Mouse (Mus musculus): ENCODE results near the gene Gm49394.
A peak's percentile ranks its signal among the peaks of the same experiment; 100 is the strongest.

The Gm49394 gene

DNA sequence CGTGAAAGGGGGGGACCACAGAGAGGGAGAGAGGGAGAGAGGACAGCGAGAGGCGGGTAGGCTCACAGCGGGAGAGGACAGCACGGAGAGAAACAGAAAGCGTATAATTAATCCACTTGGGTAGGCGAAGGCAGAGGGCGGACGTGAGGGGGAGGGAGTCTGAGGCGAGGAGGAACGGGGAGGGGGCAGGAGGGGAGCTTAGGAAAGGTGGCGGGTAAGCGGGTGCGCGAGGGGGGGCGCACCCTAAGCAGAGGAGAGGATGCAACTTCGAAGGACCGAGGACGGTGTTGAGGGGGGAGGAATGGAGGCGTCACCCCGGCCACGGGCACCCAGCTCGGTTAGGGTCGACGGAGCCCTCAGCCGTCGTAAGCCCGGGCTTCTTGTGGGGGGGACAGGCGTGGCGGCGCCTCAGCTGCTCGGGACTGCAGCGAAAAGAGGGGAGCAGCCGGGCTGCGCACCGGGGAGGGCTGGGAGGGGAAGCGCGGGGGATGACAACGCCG, 11.0 kb downstream of the Gm49394 start:
- peak; percentile 49 to 62 for DNase-seq

DNA sequence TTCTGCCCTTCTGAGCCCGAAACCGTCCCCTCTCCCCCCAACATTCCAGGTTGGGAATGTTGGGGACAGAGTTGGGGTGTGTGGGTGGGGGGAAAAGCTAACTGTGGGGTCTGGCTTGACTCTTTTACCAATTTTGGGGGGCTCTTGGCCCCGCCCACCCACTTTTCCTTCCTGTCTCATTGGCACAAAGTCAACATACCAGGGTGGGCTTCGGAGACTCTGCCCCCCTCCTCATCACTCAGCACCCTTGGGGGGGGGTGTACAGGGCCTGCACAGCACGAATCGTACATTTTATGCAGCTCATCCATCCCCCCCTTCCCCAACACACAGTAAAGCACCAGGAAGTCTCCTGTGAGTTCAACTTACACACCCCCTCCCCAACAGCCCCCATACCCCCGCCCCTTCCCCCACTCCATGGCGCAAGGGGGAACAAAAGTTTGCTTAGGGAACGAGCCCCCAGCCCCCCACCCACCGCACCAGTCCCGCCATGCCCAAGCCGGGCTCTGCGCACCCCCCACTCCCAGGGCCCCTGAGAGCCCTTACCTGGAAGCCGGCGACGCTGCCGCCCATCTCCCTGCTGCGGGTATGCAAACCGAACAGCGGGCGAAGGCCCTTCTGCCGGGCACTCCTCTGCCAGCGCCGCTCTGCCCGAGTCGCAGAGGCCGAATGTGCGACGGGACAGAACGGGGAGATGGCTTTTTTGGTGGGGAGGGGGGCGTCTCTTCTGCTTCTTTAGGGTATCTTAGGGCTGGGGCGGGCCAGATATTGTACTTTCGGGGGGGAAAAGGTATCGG, 11.7 kb downstream of the Gm49394 start:
- peak; percentile 32 to 47 for DNase-seq

DNA sequence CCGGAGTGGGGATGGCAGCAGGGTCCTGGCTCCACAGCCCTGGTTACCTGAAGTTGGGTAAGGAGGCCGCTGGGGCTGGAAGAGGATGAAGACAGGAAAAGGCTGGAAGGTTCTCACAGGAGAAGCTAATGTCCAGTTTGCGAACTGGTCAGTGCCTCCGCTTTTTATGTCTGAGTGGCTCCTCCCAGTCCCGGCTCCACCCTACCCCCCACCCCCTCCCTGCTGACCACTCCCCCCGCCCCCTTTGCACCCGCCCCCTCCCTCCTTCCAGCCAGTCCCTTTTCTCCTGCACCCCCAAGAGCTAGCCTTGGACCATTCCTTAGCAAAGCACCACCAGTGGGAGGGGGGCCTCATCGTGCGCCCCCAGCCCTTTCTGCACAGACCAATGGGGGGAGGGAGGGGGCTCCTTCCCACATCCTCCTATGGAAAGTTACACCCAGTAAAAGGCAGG, 12.4 kb downstream of the Gm49394 start:
- DNase-seq = peak; percentile 45 to 59

DNA sequence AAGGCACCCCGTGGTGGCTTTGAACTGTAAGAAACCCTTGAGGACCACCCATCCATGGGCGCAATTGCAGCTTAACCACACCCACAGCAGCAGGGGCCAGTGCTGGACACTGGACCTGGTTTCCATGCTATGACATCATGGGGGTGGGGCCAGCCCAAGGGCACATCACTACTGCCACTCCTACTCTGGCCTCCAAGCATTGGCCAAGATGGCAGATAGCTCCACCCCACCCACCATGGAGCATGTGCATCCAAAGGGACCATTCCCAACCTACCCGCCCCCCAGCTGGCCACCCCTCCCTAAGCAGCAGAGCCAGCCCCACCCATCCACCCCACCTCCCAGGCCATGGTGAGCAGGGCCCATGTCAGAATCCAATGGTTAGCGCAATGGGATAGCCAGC, 13.7 kb downstream of the Gm49394 start:
- peak; percentile 49 to 67 for DNase-seq

DNA sequence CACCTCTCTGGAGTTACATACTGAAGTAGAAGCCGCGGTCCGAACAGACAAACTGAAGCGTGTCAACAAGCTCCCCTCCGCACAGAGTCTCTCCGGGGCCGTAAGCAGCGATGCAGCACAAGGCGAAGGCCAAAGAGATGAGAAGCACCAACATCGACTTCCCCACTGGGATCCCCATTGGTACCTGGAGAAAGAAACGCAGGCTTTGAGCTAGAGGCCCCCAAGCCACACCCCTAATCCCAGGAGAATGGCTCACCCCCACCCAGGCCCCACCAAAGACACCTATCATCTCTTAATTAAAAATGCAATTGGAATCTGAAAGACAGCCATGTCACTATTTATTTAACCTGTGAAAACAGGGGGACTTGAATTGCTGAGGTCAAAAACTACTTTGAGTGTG, 14.1 kb downstream of the Gm49394 start:
- DNase-seq = no peak

DNA sequence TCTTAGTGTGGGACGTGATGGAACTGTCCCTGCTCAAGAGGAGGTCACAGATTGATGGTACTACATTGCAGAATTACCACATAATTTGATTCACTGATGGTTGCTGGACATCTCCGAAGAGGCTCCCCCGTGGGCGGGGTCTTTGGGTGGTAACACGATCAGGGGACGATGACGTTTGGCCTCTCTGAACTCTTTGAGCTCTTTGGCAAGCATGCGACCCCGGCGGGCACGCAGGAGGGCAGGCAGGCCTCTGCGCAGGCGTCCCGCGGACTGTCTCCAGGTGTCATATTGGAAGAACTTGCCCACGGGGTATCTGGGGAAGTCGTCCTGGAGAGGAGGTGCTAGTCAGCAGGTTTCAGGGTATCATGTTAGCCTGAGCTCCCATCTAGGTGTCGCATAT, 16.0 kb downstream of the Gm49394 start:
- no peak for DNase-seq

DNA sequence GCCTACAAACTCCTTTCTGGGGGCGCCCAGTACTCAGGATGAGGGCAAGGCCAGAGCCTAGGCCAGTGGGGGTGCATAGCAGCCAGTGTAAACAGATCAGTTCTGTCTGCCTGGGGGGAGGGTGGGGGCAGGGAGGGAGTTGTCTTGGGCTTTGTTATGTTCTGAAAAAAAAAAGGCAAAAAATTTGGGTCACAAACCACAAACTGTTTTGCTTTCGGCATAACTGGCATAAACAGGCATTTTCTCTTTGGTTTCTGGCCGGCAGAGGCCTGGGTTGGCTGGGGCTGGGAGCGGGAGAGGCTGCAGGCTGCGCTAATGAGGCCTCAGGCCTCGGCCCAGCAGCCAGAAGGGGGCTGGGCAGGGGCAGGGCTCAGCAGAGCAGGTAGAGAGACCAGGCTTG, 23.1 kb downstream of the Gm49394 start:
- no peak for DNase-seq

DNA sequence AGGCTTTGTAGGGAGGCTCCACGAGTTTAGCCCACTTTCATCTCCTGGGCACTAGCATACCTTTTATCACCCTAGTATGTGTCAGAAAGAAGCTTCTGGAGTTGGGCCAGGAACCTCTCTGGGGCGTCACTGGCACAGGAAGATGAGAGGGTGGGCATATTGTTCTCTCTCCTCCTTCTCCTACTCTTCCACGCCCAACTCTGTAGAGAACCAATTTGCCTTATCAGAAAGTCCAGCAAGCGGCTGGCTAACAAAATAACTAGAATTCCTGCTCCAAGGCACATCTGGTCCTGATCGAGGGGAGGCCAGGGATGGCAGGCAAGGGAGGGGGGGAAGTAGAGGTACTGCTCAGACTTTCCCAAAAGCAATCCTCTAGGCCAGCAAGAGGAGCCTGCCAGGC, 24.7 kb downstream of the Gm49394 start:
- no peak for DNase-seq

DNA sequence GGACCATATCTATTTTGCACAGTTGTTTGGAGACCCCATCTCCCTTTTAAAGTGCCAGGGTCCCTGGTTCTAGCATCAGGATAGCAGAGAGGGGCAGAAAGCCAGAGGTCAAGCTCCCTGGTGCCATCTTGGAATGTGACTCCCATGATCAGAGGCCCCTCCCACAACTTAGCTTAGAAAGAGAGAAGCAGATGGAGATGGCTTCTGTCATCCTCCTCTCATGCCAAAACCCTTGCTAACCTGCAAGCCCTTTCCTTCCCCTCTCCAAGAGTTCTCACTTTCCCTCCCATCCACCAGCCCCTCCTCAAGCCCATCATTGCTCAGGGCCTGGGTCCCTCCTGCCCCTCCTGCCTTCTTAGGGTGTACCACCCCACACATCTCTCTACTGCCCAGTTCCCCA, 33.6 kb downstream of the Gm49394 start:
- no peak for DNase-seq

DNA sequence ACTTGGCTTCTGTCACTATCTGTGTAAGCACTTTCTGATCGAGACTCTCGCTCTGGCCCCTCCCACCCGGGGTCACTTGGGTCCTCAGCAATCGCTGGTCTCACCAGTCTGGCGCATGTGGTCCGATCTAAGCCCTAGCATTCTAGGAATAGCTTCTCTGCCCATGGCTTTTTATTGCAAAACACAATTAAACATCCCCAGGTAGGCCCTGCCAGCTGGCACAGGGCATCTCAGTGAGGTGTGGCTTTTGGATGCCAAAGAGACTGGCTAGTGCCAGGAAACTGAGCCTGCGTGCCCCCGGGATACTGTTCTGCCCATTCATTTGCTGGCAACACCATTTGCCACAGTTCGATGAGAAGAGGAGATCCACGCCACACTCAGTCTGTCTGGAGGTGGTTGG, 39.1 kb downstream of the Gm49394 start:
- DNase-seq = no peak

DNA sequence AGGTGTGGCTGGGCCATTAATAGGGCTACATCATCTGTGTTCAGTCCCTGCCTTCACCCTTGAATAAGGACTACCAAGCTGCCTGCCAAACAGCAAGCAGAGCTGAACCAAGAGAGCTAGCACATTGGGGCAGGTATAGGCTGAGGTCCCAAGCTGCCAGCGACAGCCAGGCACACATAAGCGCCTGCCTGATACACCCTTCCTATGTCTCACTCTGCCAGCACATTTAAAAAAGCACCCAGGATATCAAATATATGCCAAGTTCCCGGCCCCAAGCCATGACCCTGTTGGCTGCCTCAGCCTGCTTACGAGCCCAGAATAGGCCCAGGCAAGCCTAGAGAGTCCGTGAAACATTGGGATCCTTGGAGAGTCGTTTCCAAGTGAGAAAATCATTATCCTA, 39.9 kb downstream of the Gm49394 start:
- DNase-seq = no peak

DNA sequence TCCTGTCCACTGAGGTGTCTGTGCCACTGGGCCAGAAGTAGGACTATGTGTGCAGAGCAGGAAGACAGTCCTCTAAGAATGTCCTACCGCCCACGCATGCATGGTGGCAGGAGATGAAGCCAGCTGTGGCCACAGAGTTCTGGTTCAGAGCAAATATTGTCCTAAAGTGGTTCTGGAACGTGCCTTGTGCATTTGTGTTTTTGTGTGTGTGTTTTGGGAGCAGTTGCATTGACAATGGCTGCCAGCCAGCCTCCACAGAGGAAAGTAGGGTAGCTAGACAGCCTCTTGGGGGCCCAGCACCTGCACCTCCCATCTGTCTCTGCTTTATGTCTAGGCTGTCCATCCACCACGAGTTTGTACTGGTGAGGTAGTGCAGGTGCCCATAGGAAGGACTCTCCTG, 47.6 kb downstream of the Gm49394 start:
- DNase-seq = no peak

DNA sequence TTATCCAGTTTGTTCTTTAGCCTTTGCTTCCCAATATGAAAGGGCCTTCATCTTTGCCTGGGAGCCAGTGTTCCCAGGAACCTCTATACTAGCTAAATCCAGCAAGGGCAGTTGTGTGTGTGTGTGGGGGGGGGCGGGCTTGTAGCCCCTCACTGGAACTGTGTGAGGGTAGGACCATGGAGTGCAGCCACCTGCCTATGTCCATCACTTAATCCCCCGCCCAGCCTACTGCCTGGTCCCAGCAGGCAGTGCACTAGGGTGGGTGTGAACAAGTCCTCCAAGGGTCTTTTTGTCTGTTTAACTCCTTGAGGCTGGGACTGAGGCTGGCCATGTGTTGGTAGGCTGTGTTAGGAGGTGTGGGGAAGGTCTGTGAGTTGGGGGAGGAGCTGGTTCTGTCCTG, 56.7 kb downstream of the Gm49394 start:
- DNase-seq = no peak

DNA sequence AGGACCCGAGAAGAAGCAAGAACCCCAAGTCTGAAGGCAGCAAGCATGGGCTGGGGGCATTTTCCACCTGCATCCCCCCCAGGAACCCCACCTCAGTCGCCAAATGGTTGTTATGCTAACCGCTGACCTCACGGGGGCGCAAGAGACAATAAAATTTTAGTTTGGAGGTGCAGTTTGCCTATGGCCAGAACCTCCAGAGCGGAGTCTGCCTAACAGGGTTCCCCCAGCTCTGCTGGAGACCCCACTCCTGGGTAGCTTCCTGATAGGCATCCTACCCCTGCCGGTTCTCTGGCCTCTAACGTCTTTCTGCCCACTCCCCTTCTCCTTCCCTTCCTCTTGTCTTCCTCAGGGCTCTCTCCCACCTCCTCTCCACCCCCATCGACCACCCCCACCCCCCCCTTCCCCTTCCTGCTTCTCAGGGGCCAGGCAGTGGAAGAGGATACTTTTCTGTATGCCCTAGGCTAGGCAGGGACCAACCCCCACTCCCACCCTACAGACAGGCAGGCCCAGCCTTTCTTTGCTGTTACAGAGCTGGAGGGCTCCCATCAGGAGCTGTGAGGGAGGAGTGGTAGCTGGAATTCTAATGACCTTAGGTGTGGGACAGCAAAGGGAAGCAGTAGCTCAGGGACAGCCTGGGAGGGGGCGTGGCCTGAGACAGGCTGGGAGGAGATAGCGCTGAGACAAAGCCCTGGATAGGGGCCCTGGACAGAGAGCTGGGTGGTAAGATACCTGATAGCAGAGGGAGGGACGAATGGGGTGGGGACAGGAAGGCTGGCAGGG, 58.9 kb downstream of the Gm49394 start:
- DNase-seq = peak; percentile 71 to 74

DNA sequence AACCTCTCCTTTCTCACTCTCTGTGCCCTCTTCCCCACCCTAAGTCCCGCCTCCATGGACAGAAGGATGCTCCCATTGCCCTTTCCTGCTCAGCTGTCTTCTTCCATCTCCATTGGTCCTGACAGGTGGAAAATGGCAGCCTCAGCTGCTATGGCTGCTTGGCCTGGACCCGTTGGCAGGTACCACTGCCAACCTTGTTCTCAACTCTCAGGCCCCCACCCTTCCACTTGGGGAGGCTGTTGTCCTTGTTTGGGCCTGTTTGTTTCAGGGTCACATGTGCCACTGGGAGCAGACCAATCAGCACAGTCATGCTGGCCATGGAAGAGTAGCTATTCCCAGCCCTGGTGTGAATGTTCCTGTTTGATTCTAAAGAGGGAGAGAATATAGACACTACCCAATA, 68.8 kb downstream of the Gm49394 start:
- DNase-seq = no peak

Data from kidney, postnatal 4 days (tissue).